Mouse (Mus musculus) hindbrain, embryonic 14.5 days (tissue): ENCODE data around the gene Ak7. TPM values are rescaled to one million over a fixed set of nuclear protein-coding genes. Genes with fewer than 3 reads are reported as not detected.
A peak's percentile ranks its signal among the peaks of the same experiment; 100 is the strongest.

Experiments
- ATAC-seq: fragments of 200-750 bp; cut with Nextera tagmentation; 2 replicates; pipeline ENCODE4 v1.8.0; 2017; ENCODE audit warnings: moderate number of reproducible peaks, mild to moderate bottlenecking, moderate TSS enrichment, moderate library complexity; ENCODE audit not compliant: low FRiP score
- DNase-seq: peaks from one replicate; pipeline ENCODE4 v3.0.0-alpha.2; 2015; ENCODE audit warnings: low spot score
- H3K27ac ChIP-seq: fragments of 300-500 bp; sonication (generic); 2 replicates; pipeline ENCODE4 v1.5.1; 2014; ENCODE audit warnings: mild to moderate bottlenecking, moderate library complexity
- H3K27me3 ChIP-seq: fragments of 300-500 bp; sonication (generic); 2 replicates; pipeline ENCODE4 v1.6.1; 2014; ENCODE audit warnings: mild to moderate bottlenecking, low read length, mixed read lengths; ENCODE audit not compliant: control insufficient read depth, insufficient read depth
- H3K36me3 ChIP-seq: fragments of 300-500 bp; sonication (generic); replicated peaks from 2 replicates; pipeline ENCODE4 v1.6.1; 2014; ENCODE audit not compliant: control insufficient read depth, insufficient read depth
- H3K4me1 ChIP-seq: fragments of 300-500 bp; sonication (generic); replicated peaks from 2 replicates; pipeline ENCODE4 v1.6.1; 2014; ENCODE audit warnings: antibody characterized with exemption, low read length, mixed read lengths; ENCODE audit not compliant: control insufficient read depth, insufficient read depth
- H3K4me2 ChIP-seq: fragments of 300-500 bp; sonication (generic); replicated peaks from 2 replicates; pipeline ENCODE4 v1.6.1; 2014; ENCODE audit warnings: mild to moderate bottlenecking, moderate library complexity
- H3K4me3 ChIP-seq: fragments of 300-500 bp; sonication (generic); replicated peaks from 2 replicates; pipeline ENCODE4 v1.5.1; 2014; ENCODE audit warnings: mild to moderate bottlenecking, low read length
- H3K9ac ChIP-seq: fragments of 300-500 bp; sonication (generic); 2 replicates; pipeline ENCODE4 v1.6.1; 2014
- H3K9me3 ChIP-seq: fragments of 300-500 bp; sonication (generic); 2 replicates; pipeline ENCODE4 v1.6.1; 2016; ENCODE audit warnings: low read length; ENCODE audit not compliant: control insufficient read depth
- WGBS: fragments of 180-500 bp; shearing (Covaris S2); extraction: QIAGEN DNeasy Blood & Tissue Kit; methylation state at CpG from one replicate; pipeline ENCODE4 v1.1.7; 2014; 5-methylcytosine and 5-hydroxymethylcytosine counted together
- polyA plus RNA-seq: library from polyadenylated mRNA; unstranded; fragments of >200 nt; fragmentation: Nextera tagmentation; extraction: Ambion mirVana; gene quantifications from 2 replicates; pipeline ENCODE4 v1.2.1, GENCODE M21; 2014

Gene Ak7
- polyA plus RNA-seq, 1 experiment from 2014 or later: 1.9 TPM

- H3K4me1 ChIP-seq: peaks cover 19% of the 10 kb centered on the region
- WGBS: 96% methylated on average over 4 of the region's 4 CpGs
- ATAC-seq: no peak
Measured at GRCm38 (mm10) chr12:105688546-105688945, 17.2 kb upstream of the Ak7 start.

GRCm38 (mm10) chr12:105689435-105689834 lies 16.3 kb upstream of the Ak7 start:
- peaks cover 13% of the 10 kb centered on the region for H3K4me1 ChIP-seq
- no peak overlapping the region for H3K9ac ChIP-seq
- ATAC-seq: no peak
- H3K4me3 ChIP-seq: no peak overlapping the region
- no peak overlapping the region for H3K27ac ChIP-seq
- no peaks in the 10 kb centered on the region for H3K9me3 ChIP-seq
- H3K36me3 ChIP-seq: peaks cover 50% of the 10 kb centered on the region
- WGBS: 98% methylated on average over 13 of the region's 13 CpGs
- no peak for DNase-seq
- no peak overlapping the region for H3K4me2 ChIP-seq
- H3K27me3 ChIP-seq: no peaks in the 10 kb centered on the region

More at GRCm38 (mm10) chr12:105688546-105688945, 17.2 kb upstream of the Ak7 start:
- no peak overlapping the region for H3K27ac ChIP-seq
- H3K36me3 ChIP-seq: peaks cover 43% of the 10 kb centered on the region
- no peaks in the 10 kb centered on the region for H3K9me3 ChIP-seq
- DNase-seq: no peak
- no peak overlapping the region for H3K4me3 ChIP-seq
- no peak overlapping the region for H3K9ac ChIP-seq
- no peaks in the 10 kb centered on the region for H3K27me3 ChIP-seq
- H3K4me2 ChIP-seq: no peak overlapping the region

- Histone ChIP-seq H3K27me3 (no peaks in the 10 kb centered on the region), H3K4me2 (no peak overlapping the region), H3K36me3 (peaks cover 51% of the 10 kb centered on the region), H3K27ac (no peak overlapping the region), H3K4me3 (no peak overlapping the region), H3K9ac (no peak overlapping the region), H3K9me3 (no peaks in the 10 kb centered on the region), H3K4me1 (no peaks in the 10 kb centered on the region)
- 100% methylated on average over 2 of the region's 2 CpGs for WGBS
- no peak for DNase-seq
- ATAC-seq: no peak
Measured at GRCm38 (mm10) chr12:105694021-105694420, 11.8 kb upstream of the Ak7 start.

GRCm38 (mm10) chr12:105695848-105696247 lies 9.9 kb upstream of the Ak7 start:
- Histone ChIP-seq H3K4me1 (no peaks in the 10 kb centered on the region), H3K9ac (no peak overlapping the region), H3K9me3 (no peaks in the 10 kb centered on the region), H3K36me3 (peaks cover 53% of the 10 kb centered on the region), H3K4me2 (no peak overlapping the region), H3K27ac (no peak overlapping the region), H3K4me3 (no peak overlapping the region), H3K27me3 (no peaks in the 10 kb centered on the region)
- WGBS: 92% methylated on average over 7 of the region's 7 CpGs
- DNase-seq (no peak), ATAC-seq (no peak)

- Histone ChIP-seq H3K4me2 (no peak overlapping the region), H3K36me3 (peaks cover 53% of the 10 kb centered on the region), H3K9ac (no peak overlapping the region), H3K4me1 (no peaks in the 10 kb centered on the region), H3K27me3 (no peaks in the 10 kb centered on the region), H3K9me3 (no peaks in the 10 kb centered on the region), H3K4me3 (no peak overlapping the region), H3K27ac (no peak overlapping the region)
- no peak for ATAC-seq
- WGBS: 88% methylated on average over 8 of the region's 8 CpGs
- DNase-seq: no peak
Measured at GRCm38 (mm10) chr12:105697104-105697780, 8.5 kb upstream of the Ak7 start.

GRCm38 (mm10) chr12:105700433-105700832 lies 5.3 kb upstream of the Ak7 start:
- Histone ChIP-seq H3K9me3 (no peaks in the 10 kb centered on the region), H3K9ac (no peak overlapping the region), H3K27me3 (no peaks in the 10 kb centered on the region), H3K4me2 (no peak overlapping the region), H3K4me1 (0 out of 2 replicates have a peak, but pooled peaks cover 3% of the 10 kb centered on the region), H3K36me3 (peaks cover 38% of the 10 kb centered on the region), H3K27ac (no peak overlapping the region), H3K4me3 (no peak overlapping the region)
- no peak for ATAC-seq
- WGBS: 93% methylated on average over 12 of the region's 12 CpGs
- no peak for DNase-seq

GRCm38 (mm10) chr12:105718616-105719015 lies 12.8 kb downstream of the Ak7 start:
- H3K9me3 ChIP-seq: no peaks in the 10 kb centered on the region
- H3K27ac ChIP-seq: no peak overlapping the region; the same call in 1 of the 2 replicates
- peaks cover 13% of the 10 kb centered on the region for H3K4me1 ChIP-seq
- 0 out of 2 replicates have a peak overlapping the region, but pooled peaks have one; percentile 6 for H3K4me2 ChIP-seq
- no peak for ATAC-seq
- DNase-seq: peak; percentile 50
- H3K36me3 ChIP-seq: no peaks in the 10 kb centered on the region
- no peak overlapping the region for H3K9ac ChIP-seq
- H3K27me3 ChIP-seq: no peaks in the 10 kb centered on the region
- 63% methylated on average over 17 of the region's 17 CpGs for WGBS
- H3K4me3 ChIP-seq: no peak overlapping the region

GRCm38 (mm10) chr12:105720196-105720595 lies 14.4 kb downstream of the Ak7 start:
- Histone ChIP-seq H3K4me2 (no peak overlapping the region), H3K4me3 (no peak overlapping the region), H3K4me1 (peaks cover 13% of the 10 kb centered on the region), H3K9ac (no peak overlapping the region), H3K27me3 (no peaks in the 10 kb centered on the region), H3K36me3 (no peaks in the 10 kb centered on the region), H3K9me3 (no peaks in the 10 kb centered on the region), H3K27ac (no peak overlapping the region)
- DNase-seq (no peak), ATAC-seq (no peak)
- WGBS: 66% methylated on average over 3 of the region's 3 CpGs

DNA sequence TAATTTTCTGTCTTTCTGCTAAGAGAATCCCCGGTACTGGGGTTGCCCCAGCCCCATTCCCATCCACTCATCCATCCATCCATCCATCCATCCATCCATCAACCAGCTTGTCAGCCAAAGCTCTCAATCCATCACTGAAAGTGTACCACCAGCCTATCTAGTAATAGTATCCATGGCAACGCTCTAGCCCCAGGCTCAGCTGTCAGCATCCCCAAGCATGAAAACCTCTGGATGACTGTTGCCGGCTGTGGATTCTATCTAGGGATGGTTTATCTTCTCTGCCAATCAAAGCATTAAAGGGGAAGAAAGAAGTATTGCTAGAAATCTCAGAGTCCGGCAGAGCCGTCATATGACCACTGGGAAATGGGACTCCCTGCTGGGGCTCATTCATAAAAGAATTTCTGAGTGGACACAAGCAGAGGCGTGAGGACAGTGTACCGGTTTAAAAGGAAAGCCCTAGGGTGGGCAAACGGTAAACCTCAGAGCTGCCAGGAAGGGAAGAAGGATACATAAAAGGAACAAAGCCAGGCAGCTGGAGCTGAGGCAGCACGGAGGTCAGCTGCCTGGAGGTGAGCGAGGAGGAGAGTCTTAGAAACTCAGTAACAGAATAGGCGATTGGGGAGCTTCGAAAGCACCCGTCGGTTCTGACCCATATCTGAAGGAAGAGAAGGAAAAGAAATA lies 15.8 kb downstream of the Ak7 start:
- Histone ChIP-seq H3K4me3 (no peak overlapping the region), H3K9ac (peak overlapping the region; percentile 5; the same call in 1 of the 2 replicates), H3K9me3 (no peaks in the 10 kb centered on the region), H3K4me1 (peaks cover 13% of the 10 kb centered on the region), H3K4me2 (peak overlapping the region; percentile 19; the same call in 1 of the 2 replicates), H3K27me3 (no peaks in the 10 kb centered on the region), H3K27ac (peak overlapping the region; percentile 72), H3K36me3 (no peaks in the 10 kb centered on the region)
- ATAC-seq (peak; percentile 74), DNase-seq (peak; percentile 48)
- 31% methylated on average over 14 of the region's 14 CpGs for WGBS
